Mouse (Mus musculus): ENCODE data around the gene Gclc.

Gene Gclc

GRCm38 (mm10) chr9:77789615-77790348 is 35.4 kb downstream of the Gclc start:
- DNase-seq, result no peak

GRCm38 (mm10) chr9:77793838-77794237 is 39.5 kb downstream of the Gclc start:
- DNase-seq, result no peak

DNA sequence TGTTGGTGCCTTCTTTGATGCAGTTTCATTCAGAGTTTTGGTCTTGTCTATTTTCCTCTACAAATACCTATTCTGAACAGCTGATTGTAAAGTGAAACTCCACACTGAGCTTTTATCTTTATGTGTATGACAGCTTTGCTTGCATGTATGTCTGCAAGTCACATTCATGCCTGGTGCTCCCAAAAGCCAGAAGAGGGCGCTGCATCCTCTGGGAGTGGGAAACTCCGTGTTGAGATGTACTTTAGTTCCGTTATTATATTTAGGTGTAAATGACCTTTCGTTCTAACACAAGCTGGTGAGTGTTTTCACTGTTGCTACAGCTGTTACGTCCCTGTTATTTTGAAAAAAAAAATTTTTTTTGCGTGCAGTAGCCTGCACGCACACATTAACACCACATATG is 48.1 kb downstream of the Gclc start:
- DNase-seq, result no peak

DNA sequence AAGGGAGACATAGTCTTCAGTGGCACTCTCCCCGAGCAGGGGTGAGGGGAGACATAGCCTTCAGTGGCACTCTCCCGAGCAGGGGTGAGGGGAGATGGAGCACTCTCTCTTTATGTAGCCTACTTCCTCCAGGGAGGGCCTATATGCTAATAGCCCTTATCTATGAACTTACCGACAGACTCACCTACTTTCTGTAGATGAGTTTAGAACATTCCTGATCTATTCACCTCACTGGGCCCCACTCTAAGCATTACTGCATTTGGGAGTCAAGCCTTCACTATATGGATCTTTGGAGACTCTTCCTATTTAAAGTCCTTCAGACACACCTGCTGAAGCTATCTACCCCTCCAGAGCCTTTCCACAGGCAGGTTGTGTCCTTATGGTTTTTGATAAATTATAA is 52.1 kb downstream of the Gclc start:
- no peak for DNase-seq

DNA sequence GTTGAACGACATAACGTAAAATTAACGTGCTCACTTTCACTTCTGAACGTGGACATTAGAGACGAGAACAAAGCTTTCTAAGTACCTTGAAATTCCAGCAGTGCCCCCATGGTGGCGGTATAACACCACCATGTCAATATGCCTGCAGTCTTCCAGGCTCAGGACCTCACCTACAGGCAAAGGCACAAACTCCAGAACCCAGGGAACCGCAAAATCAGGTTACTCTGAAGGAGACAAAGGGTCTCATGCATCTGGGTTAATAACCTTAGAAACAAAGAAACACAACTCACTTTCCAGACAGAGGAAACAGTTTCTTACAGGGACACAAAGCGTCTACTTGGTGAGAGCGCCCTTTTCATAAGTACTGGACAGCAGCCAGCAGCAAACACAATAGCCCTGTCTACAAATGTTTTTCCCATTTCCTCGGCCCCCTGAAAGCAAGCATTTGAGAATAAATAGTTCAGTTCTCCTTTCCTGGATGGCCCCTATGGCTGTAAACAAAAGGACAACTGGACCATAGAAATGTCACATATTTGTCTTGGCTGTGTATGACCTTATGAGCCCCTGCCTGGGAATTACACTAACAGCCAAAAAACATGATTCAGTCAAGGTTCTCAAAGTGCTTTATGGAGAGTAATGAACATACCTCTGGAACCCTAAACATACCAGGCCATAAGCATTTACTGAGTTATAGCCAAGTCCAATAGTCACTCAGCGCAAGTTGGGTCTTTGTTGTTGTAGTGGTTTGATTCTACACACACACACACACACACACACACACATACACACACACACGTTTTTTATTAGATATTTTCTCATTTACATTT is 52.7 kb downstream of the Gclc start:
- DNase-seq, result peak; percentile 92

DNA sequence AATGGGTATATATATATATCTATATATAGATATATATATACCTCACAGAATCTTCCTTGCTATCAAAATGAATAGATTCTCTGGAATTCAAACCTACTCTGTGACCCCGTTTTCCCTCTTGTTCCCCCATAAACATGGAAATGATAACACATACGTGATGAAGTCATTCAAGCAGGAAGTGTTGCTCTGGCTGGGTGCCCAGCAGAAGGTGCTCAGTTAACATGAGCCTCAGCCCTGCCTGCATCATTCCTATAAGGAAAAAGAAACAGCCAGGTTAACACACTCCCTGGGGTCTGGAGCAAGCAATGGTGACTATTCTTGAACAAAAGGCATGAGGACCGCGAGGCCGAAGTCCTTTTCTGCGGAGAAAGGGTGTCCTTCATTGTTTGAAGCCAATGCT is 54.1 kb downstream of the Gclc start:
- no peak for DNase-seq

- DNase-seq, result no peak
Observed at GRCm38 (mm10) chr9:77818858-77819257, 64.5 kb downstream of the Gclc start.

DNA sequence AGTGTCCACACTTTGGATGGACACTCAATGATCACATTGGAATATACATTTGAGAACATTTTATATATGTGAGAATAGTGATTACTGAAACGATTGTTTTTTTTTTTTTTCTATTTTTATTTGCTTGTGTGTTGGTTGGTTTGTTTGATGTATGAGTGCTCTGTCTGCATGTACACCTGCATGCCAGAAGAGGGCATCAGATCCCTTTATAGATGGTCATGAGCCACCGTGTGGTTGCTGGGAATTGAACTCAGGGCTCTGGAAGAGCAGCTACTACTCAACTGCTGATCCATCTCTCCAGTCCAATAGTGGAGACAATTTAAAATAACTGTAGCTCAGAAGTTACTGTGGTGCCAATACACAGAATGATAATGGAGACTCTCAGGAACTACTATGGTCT is 65.0 kb downstream of the Gclc start:
- no peak for DNase-seq

- no peak for DNase-seq
Observed at GRCm38 (mm10) chr9:77820836-77821235, 66.5 kb downstream of the Gclc start.

GRCm38 (mm10) chr9:77825380-77825961 is 71.1 kb downstream of the Gclc start:
- no peak for DNase-seq

DNA sequence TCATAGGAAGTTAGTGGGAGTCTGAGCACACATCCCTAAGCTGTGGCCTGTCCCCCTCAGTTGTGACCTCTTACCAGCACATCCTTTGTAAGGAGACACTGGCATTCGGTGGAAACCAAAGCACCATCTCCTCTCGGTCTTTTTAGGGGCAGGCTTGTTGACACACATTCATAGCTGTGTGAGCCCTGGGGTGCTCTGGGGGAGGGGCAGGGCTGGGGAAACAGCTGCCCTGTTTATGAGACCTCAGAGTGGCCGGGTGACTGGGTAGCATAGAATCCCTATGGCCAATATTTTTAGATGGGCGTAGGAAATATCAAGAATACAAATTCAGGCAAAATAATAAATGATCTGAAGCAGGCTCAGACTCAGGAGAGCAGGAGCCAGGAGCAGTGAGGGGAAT is 71.9 kb downstream of the Gclc start:
- no peak for DNase-seq

- no peak for DNase-seq
Observed at GRCm38 (mm10) chr9:77828531-77828965, 74.2 kb downstream of the Gclc start.

DNA sequence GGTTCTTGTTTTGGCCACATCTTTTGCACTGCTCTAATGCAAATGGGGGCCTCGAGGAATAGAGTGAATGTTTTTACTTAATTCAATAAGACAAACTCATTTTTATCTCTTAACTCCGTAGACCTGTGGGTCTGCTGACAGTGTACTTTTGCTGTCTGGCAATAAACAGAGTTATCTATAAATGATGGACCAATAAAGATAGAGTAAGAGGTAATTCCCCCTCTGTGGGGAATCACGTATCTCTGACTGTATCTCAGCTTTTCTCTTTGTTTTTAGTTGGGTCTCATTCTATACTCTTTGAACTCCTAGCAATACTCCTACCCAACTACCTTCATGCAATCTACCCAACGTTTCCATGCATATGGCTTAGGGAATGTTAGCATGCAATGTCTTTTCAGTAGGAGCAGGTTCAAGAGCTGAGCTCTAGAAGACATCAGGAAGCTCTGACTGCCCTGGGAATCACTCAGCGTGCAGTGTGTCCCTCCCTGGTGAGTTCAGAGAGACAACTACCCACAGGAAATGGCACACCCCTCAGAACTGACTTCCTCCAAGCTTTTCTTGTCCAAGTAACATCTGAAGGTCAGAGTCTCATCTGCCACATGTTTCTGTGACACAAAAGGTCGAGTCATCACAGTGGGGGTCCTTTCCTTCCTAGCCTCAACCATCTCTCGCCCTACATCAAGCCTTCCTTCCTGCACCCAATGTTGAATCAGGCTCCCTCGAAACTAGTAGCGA is 80.1 kb downstream of the Gclc start:
- DNase-seq, result peak; percentile 15

GRCm38 (mm10) chr9:77835122-77835521 is 80.8 kb downstream of the Gclc start:
- DNase-seq, result no peak

GRCm38 (mm10) chr9:77835756-77836155 is 81.4 kb downstream of the Gclc start:
- DNase-seq, result no peak

GRCm38 (mm10) chr9:77838586-77838985 is 84.3 kb downstream of the Gclc start:
- no peak for DNase-seq

All from kidney, adult 18-20 months (tissue).